Mouse (Mus musculus) olfactory bulb, adult 2 months (tissue): ENCODE measurements around the gene Itpa.

Experiments
- CTCF ChIP-seq: fragments of 200-500 bp; IDR thresholded peaks from 2 replicates; pipeline ENCODE4 v1.5.1; 2012; ENCODE audit warnings: low read depth, mild to moderate bottlenecking, low read length, moderate library complexity; ENCODE audit not compliant: insufficient read depth
- POLR2A ChIP-seq: fragments of 200-500 bp; IDR thresholded peaks from 2 replicates; pipeline ENCODE4 v1.6.1; 2012; ENCODE audit warnings: mild to moderate bottlenecking, low read depth, low read length, moderate library complexity; ENCODE audit not compliant: insufficient read depth

DNA sequence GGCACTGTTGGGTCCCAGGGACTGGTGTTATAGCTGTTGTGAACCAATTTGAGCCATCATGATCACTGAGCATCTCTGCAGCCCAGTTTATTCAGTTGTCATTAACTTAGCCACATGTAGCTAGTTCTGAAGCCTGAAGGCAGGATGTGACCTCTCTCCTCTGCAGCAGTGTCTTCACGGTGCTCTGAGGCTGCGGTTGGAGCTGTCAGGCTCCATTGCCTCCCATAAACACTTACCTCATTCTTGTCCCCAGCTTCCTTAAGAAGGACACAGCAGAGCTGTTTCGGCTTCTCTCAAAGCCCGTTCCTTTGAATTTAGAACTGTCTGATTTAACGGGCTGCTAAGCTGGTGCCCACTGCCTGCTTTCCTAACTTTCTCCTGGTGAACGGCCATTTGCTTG lies 12.5 kb downstream of the Itpa start:
- no peak for TF ChIP-seq POLR2A
- no peak for TF ChIP-seq CTCF
